Mouse (Mus musculus): ENCODE data around the gene Acap2. TPM values are rescaled to one million over a fixed set of nuclear protein-coding genes. Genes with fewer than 3 reads are reported as not detected.

The Acap2 gene
- polyA plus RNA-seq, 1 experiment, result 9.2 TPM

- Histone ChIP-seq H3K36me3 (ENCODE audit: control insufficient read depth, insufficient read depth, low read length) (no peaks in the 10 kb centered on the region), H3K27ac (ENCODE audit: insufficient read depth, low read length) (no peak overlapping the region), H3K4me3 (ENCODE audit: extremely low read depth, insufficient read depth, insufficient read length) (no peak overlapping the region), H3K4me1 (ENCODE audit: control insufficient read depth, insufficient read depth, insufficient read length) (peaks cover 2% of the 10 kb centered on the region; the same call in 1 of the 2 replicates), H3K27me3 (ENCODE audit: control insufficient read depth, insufficient read depth, low read length) (no peaks in the 10 kb centered on the region)
- no peak for DNase-seq (ENCODE audit: low read depth in 1 of 2, low spot score in 2 of 2)
- no peak for TF ChIP-seq POLR2A (IDR thresholded peaks at IDR 0.05; ENCODE audit: low read depth, low read length)
- TF ChIP-seq CTCF (IDR thresholded peaks at IDR 0.05; ENCODE audit: extremely low read depth, insufficient read depth, insufficient read length, insufficient replicate concordance), result no peak
- 81% methylated on average over 4 of the region's 4 CpGs for WGBS
These were observed 35.6 kb downstream of the Acap2 start for GRCm38 (mm10) chr16:31165467-31165866.

GRCm38 (mm10) chr16:31164125-31164524, 36.9 kb downstream of the Acap2 start:
- DNase-seq (ENCODE audit: low read depth in 1 of 2, low spot score in 2 of 2), result no peak
- Histone ChIP-seq H3K27me3 (ENCODE audit: control insufficient read depth, insufficient read depth, low read length) (no peaks in the 10 kb centered on the region), H3K4me1 (ENCODE audit: control insufficient read depth, insufficient read depth, insufficient read length) (peaks cover 2% of the 10 kb centered on the region; the same call in 1 of the 2 replicates), H3K27ac (ENCODE audit: insufficient read depth, low read length) (no peak overlapping the region), H3K4me3 (ENCODE audit: extremely low read depth, insufficient read depth, insufficient read length) (no peak overlapping the region), H3K36me3 (ENCODE audit: control insufficient read depth, insufficient read depth, low read length) (no peaks in the 10 kb centered on the region)
- TF ChIP-seq CTCF (IDR thresholded peaks at IDR 0.05; ENCODE audit: extremely low read depth, insufficient read depth, insufficient read length, insufficient replicate concordance) (no peak), POLR2A (IDR thresholded peaks at IDR 0.05; ENCODE audit: low read depth, low read length) (no peak)
- WGBS, result 83% methylated on average over 4 of the region's 4 CpGs

DNA sequence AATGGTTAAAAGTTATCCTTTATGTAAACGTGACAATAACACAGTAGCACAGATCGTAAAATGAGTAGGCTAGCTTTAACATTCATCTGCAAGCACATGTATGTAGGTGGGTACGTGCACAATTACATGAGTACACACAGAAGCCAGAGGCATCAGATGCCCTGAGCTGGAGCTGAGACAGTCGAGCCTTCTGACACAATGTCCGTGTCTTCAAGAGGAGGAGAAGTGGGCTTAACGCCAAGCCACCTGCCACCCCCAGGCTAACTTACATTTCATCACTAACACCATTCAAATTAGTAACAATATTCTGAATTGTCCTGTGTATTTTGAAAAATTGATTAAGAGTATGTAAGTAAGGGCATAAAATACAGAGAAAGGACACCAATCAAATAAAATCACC, 40.6 kb downstream of the Acap2 start:
- WGBS, result 88% methylated on average over 6 of the region's 6 CpGs
- no peak overlapping the region for H3K4me3 ChIP-seq (ENCODE audit: extremely low read depth, insufficient read depth, insufficient read length)
- H3K27me3 ChIP-seq (ENCODE audit: control insufficient read depth, insufficient read depth, low read length), result no peaks in the 10 kb centered on the region
- no peak for DNase-seq (ENCODE audit: low read depth in 1 of 2, low spot score in 2 of 2)
- no peak overlapping the region for H3K27ac ChIP-seq (ENCODE audit: insufficient read depth, low read length)
- TF ChIP-seq POLR2A (IDR thresholded peaks at IDR 0.05; ENCODE audit: low read depth, low read length) (no peak), CTCF (IDR thresholded peaks at IDR 0.05; ENCODE audit: extremely low read depth, insufficient read depth, insufficient read length, insufficient replicate concordance) (no peak)
- H3K36me3 ChIP-seq (ENCODE audit: control insufficient read depth, insufficient read depth, low read length), result peaks cover 9% of the 10 kb centered on the region; the same call in 1 of the 2 replicates
- peaks cover 2% of the 10 kb centered on the region; the same call in 1 of the 2 replicates for H3K4me1 ChIP-seq (ENCODE audit: control insufficient read depth, insufficient read depth, insufficient read length)

GRCm38 (mm10) chr16:31159491-31159890, 41.6 kb downstream of the Acap2 start:
- WGBS, result 83% methylated on average over 2 of the region's 2 CpGs
- H3K27me3 ChIP-seq (ENCODE audit: control insufficient read depth, insufficient read depth, low read length), result no peaks in the 10 kb centered on the region
- no peak overlapping the region for H3K27ac ChIP-seq (ENCODE audit: insufficient read depth, low read length)
- H3K4me1 ChIP-seq (ENCODE audit: control insufficient read depth, insufficient read depth, insufficient read length), result no peaks in the 10 kb centered on the region
- H3K4me3 ChIP-seq (ENCODE audit: extremely low read depth, insufficient read depth, insufficient read length), result no peak overlapping the region
- DNase-seq (ENCODE audit: low read depth in 1 of 2, low spot score in 2 of 2), result no peak
- H3K36me3 ChIP-seq (ENCODE audit: control insufficient read depth, insufficient read depth, low read length), result peaks cover 9% of the 10 kb centered on the region; the same call in 1 of the 2 replicates
- TF ChIP-seq CTCF (IDR thresholded peaks at IDR 0.05; ENCODE audit: extremely low read depth, insufficient read depth, insufficient read length, insufficient replicate concordance) (no peak), POLR2A (IDR thresholded peaks at IDR 0.05; ENCODE audit: low read depth, low read length) (no peak)

DNA sequence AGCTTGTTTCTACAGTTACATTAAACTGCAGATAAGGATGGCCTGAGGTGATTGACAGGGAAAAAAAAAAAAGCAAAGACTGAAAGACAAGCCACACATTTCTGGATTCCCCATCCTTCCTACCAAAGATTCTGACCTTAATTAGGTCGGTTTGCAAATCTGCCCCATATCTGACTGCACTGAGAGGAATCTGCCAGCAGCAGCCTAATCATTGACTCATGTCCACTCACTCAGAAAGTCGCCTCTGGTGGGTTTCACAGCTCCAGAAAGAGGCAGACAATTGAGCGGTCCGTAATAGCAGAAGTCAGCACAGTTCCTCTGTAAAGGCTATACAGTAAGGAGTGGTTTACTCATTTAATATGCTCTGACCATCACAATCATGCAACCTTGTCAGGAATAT, 51.2 kb downstream of the Acap2 start:
- Histone ChIP-seq H3K4me3 (ENCODE audit: extremely low read depth, insufficient read depth, insufficient read length) (no peak overlapping the region), H3K36me3 (ENCODE audit: control insufficient read depth, insufficient read depth, low read length) (peaks cover 12% of the 10 kb centered on the region; the same call in 1 of the 2 replicates), H3K4me1 (ENCODE audit: control insufficient read depth, insufficient read depth, insufficient read length) (no peaks in the 10 kb centered on the region), H3K27me3 (ENCODE audit: control insufficient read depth, insufficient read depth, low read length) (no peaks in the 10 kb centered on the region), H3K27ac (ENCODE audit: insufficient read depth, low read length) (no peak overlapping the region)
- no peak for DNase-seq (ENCODE audit: low read depth in 1 of 2, low spot score in 2 of 2)
- TF ChIP-seq POLR2A (IDR thresholded peaks at IDR 0.05; ENCODE audit: low read depth, low read length), result no peak
- TF ChIP-seq CTCF (IDR thresholded peaks at IDR 0.05; ENCODE audit: extremely low read depth, insufficient read depth, insufficient read length, insufficient replicate concordance), result no peak
- WGBS, result 93% methylated on average over 4 of the region's 4 CpGs

- peaks cover 12% of the 10 kb centered on the region; the same call in 1 of the 2 replicates for H3K36me3 ChIP-seq (ENCODE audit: control insufficient read depth, insufficient read depth, low read length)
- H3K4me1 ChIP-seq (ENCODE audit: control insufficient read depth, insufficient read depth, insufficient read length), result no peaks in the 10 kb centered on the region
- H3K4me3 ChIP-seq (ENCODE audit: extremely low read depth, insufficient read depth, insufficient read length), result no peak overlapping the region
- 88% methylated on average over 6 of the region's 6 CpGs for WGBS
- DNase-seq (ENCODE audit: low read depth in 1 of 2, low spot score in 2 of 2), result no peak
- no peaks in the 10 kb centered on the region for H3K27me3 ChIP-seq (ENCODE audit: control insufficient read depth, insufficient read depth, low read length)
- H3K27ac ChIP-seq (ENCODE audit: insufficient read depth, low read length), result no peak overlapping the region
- TF ChIP-seq CTCF (IDR thresholded peaks at IDR 0.05; ENCODE audit: extremely low read depth, insufficient read depth, insufficient read length, insufficient replicate concordance), result no peak
- no peak for TF ChIP-seq POLR2A (IDR thresholded peaks at IDR 0.05; ENCODE audit: low read depth, low read length)
These were observed 52.2 kb downstream of the Acap2 start for GRCm38 (mm10) chr16:31148891-31149290.

DNA sequence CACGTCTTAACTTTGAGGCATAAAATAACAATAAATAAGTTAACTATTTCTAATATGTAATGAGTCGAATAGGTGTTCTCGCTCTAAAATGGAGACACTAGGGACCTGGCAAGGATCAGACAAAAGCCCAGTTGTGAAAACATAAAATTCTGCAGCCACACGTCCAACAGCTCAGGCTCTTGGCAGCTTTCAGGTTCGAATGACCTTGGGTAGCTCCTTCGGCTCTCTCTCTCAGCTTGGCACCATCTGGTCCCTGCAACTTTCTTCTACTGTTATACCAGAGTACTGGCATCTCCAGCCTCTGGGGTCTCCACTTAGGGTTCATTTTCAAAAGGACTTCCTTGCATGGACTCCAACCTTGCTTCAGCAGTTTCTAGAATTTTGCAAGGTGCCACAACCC, 53.3 kb downstream of the Acap2 start:
- Histone ChIP-seq H3K27ac (ENCODE audit: insufficient read depth, low read length) (no peak overlapping the region), H3K4me1 (ENCODE audit: control insufficient read depth, insufficient read depth, insufficient read length) (no peaks in the 10 kb centered on the region), H3K27me3 (ENCODE audit: control insufficient read depth, insufficient read depth, low read length) (no peaks in the 10 kb centered on the region), H3K36me3 (ENCODE audit: control insufficient read depth, insufficient read depth, low read length) (peaks cover 8% of the 10 kb centered on the region; the same call in 1 of the 2 replicates), H3K4me3 (ENCODE audit: extremely low read depth, insufficient read depth, insufficient read length) (no peak overlapping the region)
- TF ChIP-seq POLR2A (IDR thresholded peaks at IDR 0.05; ENCODE audit: low read depth, low read length) (no peak), CTCF (IDR thresholded peaks at IDR 0.05; ENCODE audit: extremely low read depth, insufficient read depth, insufficient read length, insufficient replicate concordance) (no peak)
- DNase-seq (ENCODE audit: low read depth in 1 of 2, low spot score in 2 of 2), result no peak
- WGBS, result 86% methylated on average over 6 of the region's 6 CpGs
